Mouse (Mus musculus) kidney, adult 2 months (tissue): ENCODE measurements around the gene Cabp1. TPM values are rescaled to one million over a fixed set of nuclear protein-coding genes. Genes with fewer than 3 reads are reported as not detected.
A peak's percentile ranks its signal among the peaks of the same experiment; 100 is the strongest.

Experiments
- DNase-seq: peaks from one replicate; pipeline ENCODE4 v3.0.0; 2021
- H3K27ac ChIP-seq: fragments of 200-500 bp; 2 replicates; pipeline ENCODE4 v1.5.1; 2012; ENCODE audit warnings: low read depth, low read length, control low read depth, inconsistent platforms; ENCODE audit not compliant: insufficient read depth
- H3K27me3 ChIP-seq: fragments of 200-500 bp; replicated peaks from 2 replicates; pipeline ENCODE4 v1.6.1; 2012; ENCODE audit warnings: mild to moderate bottlenecking, moderate library complexity, low read length, inconsistent platforms; ENCODE audit not compliant: control insufficient read depth, insufficient read depth
- H3K36me3 ChIP-seq: fragments of 200-500 bp; 2 replicates; pipeline ENCODE4 v1.6.1; 2012; ENCODE audit warnings: mild to moderate bottlenecking, moderate library complexity, low read length, inconsistent platforms; ENCODE audit not compliant: control insufficient read depth, insufficient read depth
- H3K4me1 ChIP-seq: fragments of 200-500 bp; 2 replicates; pipeline ENCODE4 v1.6.1; 2011; ENCODE audit warnings: low read length; ENCODE audit not compliant: control insufficient read depth, insufficient read depth
- H3K4me3 ChIP-seq: fragments of 200-500 bp; 2 replicates; pipeline ENCODE4 v1.5.1; 2011; ENCODE audit warnings: mild to moderate bottlenecking, low read depth, low read length, control low read depth; ENCODE audit not compliant: insufficient read depth
- CTCF ChIP-seq: fragments of 200-500 bp; conservative IDR thresholded peaks from 2 replicates; pipeline ENCODE4 v1.5.1; 2011; ENCODE audit warnings: low read depth, mild to moderate bottlenecking, control low read depth, low read length, moderate library complexity, mixed read lengths; ENCODE audit not compliant: insufficient read depth, insufficient read length
- POLR2A ChIP-seq: fragments of 200-500 bp; IDR thresholded peaks from one replicate; pipeline ENCODE4 v1.6.1; 2011; ENCODE audit warnings: low read depth, low read length, control low read depth
- WGBS: fragments of 180-500 bp; shearing (Covaris S2); methylation state at CpG from one replicate; pipeline ENCODE4 v1.1.7; 2018; 5-methylcytosine and 5-hydroxymethylcytosine counted together
- polyA plus RNA-seq: library from polyadenylated mRNA; depleted of rRNA; stranded (reverse); fragments of >200 nt; gene quantifications from 2 replicates; pipeline ENCODE4 v1.2.3, GENCODE M21; 2012

Cabp1 gene
- polyA plus RNA-seq, 1 experiment, result 1.7 TPM

GRCm38 (mm10) chr5:115156933-115157589, 37.1 kb downstream of the Cabp1 start:
- DNase-seq, result peak; percentile 35
- peak overlapping the region; percentile 87 for H3K4me3 ChIP-seq
- peak overlapping the region; percentile 75 for H3K27ac ChIP-seq
- H3K36me3 ChIP-seq, result no peaks in the 10 kb centered on the region
- no peak for TF ChIP-seq CTCF
- TF ChIP-seq POLR2A, result no peak
- peaks cover 34% of the 10 kb centered on the region for H3K4me1 ChIP-seq
- no peaks in the 10 kb centered on the region for H3K27me3 ChIP-seq
- WGBS, result 4% methylated on average over 26 of the region's 26 CpGs

GRCm38 (mm10) chr5:115156401-115156800, 37.8 kb downstream of the Cabp1 start:
- 28% methylated on average over 7 of the region's 7 CpGs for WGBS
- no peaks in the 10 kb centered on the region for H3K27me3 ChIP-seq
- H3K4me1 ChIP-seq, result peaks cover 39% of the 10 kb centered on the region
- DNase-seq, result no peak
- TF ChIP-seq CTCF (no peak), POLR2A (no peak)
- H3K27ac ChIP-seq, result peak overlapping the region; percentile 75; the same call in 1 of the 2 replicates
- no peaks in the 10 kb centered on the region for H3K36me3 ChIP-seq
- H3K4me3 ChIP-seq, result peak overlapping the region; percentile 31; the same call in 1 of the 2 replicates

GRCm38 (mm10) chr5:115155831-115156230, 38.4 kb downstream of the Cabp1 start:
- Histone ChIP-seq H3K27ac (peak overlapping the region; percentile 75), H3K4me1 (peaks cover 43% of the 10 kb centered on the region), H3K4me3 (peak overlapping the region; percentile 31), H3K36me3 (no peaks in the 10 kb centered on the region), H3K27me3 (no peaks in the 10 kb centered on the region)
- TF ChIP-seq POLR2A, result no peak
- no peak for TF ChIP-seq CTCF
- peak; percentile 91 for DNase-seq
- 21% methylated on average over 5 of the region's 5 CpGs for WGBS

GRCm38 (mm10) chr5:115155156-115155631, 39.0 kb downstream of the Cabp1 start:
- 44% methylated on average over 13 of the region's 13 CpGs for WGBS
- DNase-seq, result no peak
- no peak for TF ChIP-seq CTCF
- Histone ChIP-seq H3K36me3 (no peaks in the 10 kb centered on the region), H3K4me3 (peak overlapping the region; percentile 31), H3K27ac (peak overlapping the region; percentile 67), H3K27me3 (no peaks in the 10 kb centered on the region), H3K4me1 (peaks cover 49% of the 10 kb centered on the region)

- Histone ChIP-seq H3K4me3 (no peak overlapping the region), H3K27me3 (no peaks in the 10 kb centered on the region), H3K4me1 (peaks cover 69% of the 10 kb centered on the region), H3K27ac (peak overlapping the region; percentile 72), H3K36me3 (peaks cover 5% of the 10 kb centered on the region; the same call in 1 of the 2 replicates)
- 18% methylated on average over 8 of the region's 8 CpGs for WGBS
- peak; percentile 55 for DNase-seq
- TF ChIP-seq CTCF (no peak), POLR2A (no peak)
Measured at GRCm38 (mm10) chr5:115152132-115152956, 41.8 kb downstream of the Cabp1 start.

GRCm38 (mm10) chr5:115151457-115151856, 42.7 kb downstream of the Cabp1 start:
- 34% methylated on average over 13 of the region's 13 CpGs for WGBS
- peak; percentile 83 for DNase-seq
- Histone ChIP-seq H3K4me1 (peaks cover 73% of the 10 kb centered on the region), H3K4me3 (no peak overlapping the region), H3K36me3 (peaks cover 6% of the 10 kb centered on the region; the same call in 1 of the 2 replicates), H3K27me3 (no peaks in the 10 kb centered on the region), H3K27ac (peak overlapping the region; percentile 57; the same call in 1 of the 2 replicates)
- no peak for TF ChIP-seq POLR2A
- TF ChIP-seq CTCF, result no peak

- no peaks in the 10 kb centered on the region for H3K27me3 ChIP-seq
- H3K27ac ChIP-seq, result peak overlapping the region; percentile 57
- no peak for DNase-seq
- no peak for TF ChIP-seq POLR2A
- TF ChIP-seq CTCF, result no peak
- WGBS, result 47% methylated on average over 5 of the region's 5 CpGs
- H3K4me1 ChIP-seq, result peaks cover 71% of the 10 kb centered on the region
- no peak overlapping the region for H3K4me3 ChIP-seq
- peaks cover 6% of the 10 kb centered on the region; the same call in 1 of the 2 replicates for H3K36me3 ChIP-seq
Measured at GRCm38 (mm10) chr5:115150991-115151390, 43.2 kb downstream of the Cabp1 start.
